Mouse (Mus musculus) forebrain, embryonic 15.5 days (tissue): ENCODE results near the gene Tmem35b. TPM values are rescaled to one million over a fixed set of nuclear protein-coding genes. Genes with fewer than 3 reads are reported as not detected.

ENCODE experiments used
- ATAC-seq: fragments of 200-750 bp; cut with Nextera tagmentation; replicated peaks from 2 replicates; pipeline ENCODE4 v1.8.0; 2017; ENCODE audit warnings: mild to moderate bottlenecking, moderate TSS enrichment, moderate library complexity
- H3K27ac ChIP-seq: fragments of 300-500 bp; sonication (generic); replicated peaks from 2 replicates; pipeline ENCODE4 v1.5.1; 2015; ENCODE audit warnings: mild to moderate bottlenecking, inconsistent platforms
- H3K27me3 ChIP-seq: fragments of 300-500 bp; sonication (generic); 2 replicates; pipeline ENCODE4 v1.6.1; 2015; ENCODE audit warnings: inconsistent platforms
- H3K36me3 ChIP-seq: fragments of 300-500 bp; sonication (generic); 2 replicates; pipeline ENCODE4 v1.6.1; 2015; ENCODE audit warnings: mild to moderate bottlenecking, inconsistent platforms
- H3K4me1 ChIP-seq: fragments of 300-500 bp; sonication (generic); 2 replicates; pipeline ENCODE4 v1.6.1; 2015; ENCODE audit warnings: inconsistent platforms
- H3K4me2 ChIP-seq: fragments of 300-500 bp; sonication (generic); replicated peaks from 2 replicates; pipeline ENCODE4 v1.6.1; 2015; ENCODE audit warnings: mild to moderate bottlenecking, inconsistent platforms
- H3K4me3 ChIP-seq: fragments of 300-500 bp; sonication (generic); 2 replicates; pipeline ENCODE4 v1.5.1; 2015; ENCODE audit warnings: mild to moderate bottlenecking, inconsistent platforms
- H3K9ac ChIP-seq: fragments of 300-500 bp; sonication (generic); replicated peaks from 2 replicates; pipeline ENCODE4 v1.6.1; 2015; ENCODE audit warnings: mild to moderate bottlenecking, inconsistent platforms
- H3K9me3 ChIP-seq: fragments of 300-500 bp; sonication (generic); 2 replicates; pipeline ENCODE4 v1.6.1; 2016; ENCODE audit warnings: inconsistent platforms
- WGBS: fragments of 180-500 bp; shearing (Covaris S2); methylation state at CpG from one replicate; pipeline ENCODE4 v1.1.7; 2015; ENCODE audit warnings: mixed read lengths; 5-methylcytosine and 5-hydroxymethylcytosine counted together
- polyA plus RNA-seq: library from polyadenylated mRNA; unstranded; fragments of >200 nt; fragmentation: Nextera tagmentation; extraction: Ambion mirVana; gene quantifications from 2 replicates; pipeline ENCODE4 v1.2.1, GENCODE M21; 2015

Gene Tmem35b
- polyA plus RNA-seq, 1 experiment from 2014 or later = 14.2 TPM

- H3K27ac ChIP-seq = peak within 1 kb of the TSS; percentile 62
- no peaks in the 10 kb centered on the region for H3K36me3 ChIP-seq
- no peaks in the 10 kb centered on the region for H3K9me3 ChIP-seq
- peaks cover 53% of the 10 kb centered on the region for H3K4me1 ChIP-seq
- no peaks in the 10 kb centered on the region; the same call in 1 of the 2 replicates for H3K27me3 ChIP-seq
- peak; percentile 69 for ATAC-seq
- peak within 1 kb of the TSS; percentile 68 for H3K4me3 ChIP-seq
- peak within 1 kb of the TSS; percentile 65 for H3K9ac ChIP-seq
- peak within 1 kb of the TSS; percentile 96 for H3K4me2 ChIP-seq
- under 1% methylated on average over 63 of the region's 67 CpGs for WGBS
Observed at GRCm38 (mm10) chr4:127168914-127169345, 45.4 kb downstream of the Tmem35b start, which contains the start of gene Dlgap3. TSS of gene Dlgap3 (plus strand) at chr4:127169204.

GRCm38 (mm10) chr4:127169346-127170221 is 46.1 kb downstream of the Tmem35b start:
- peak overlapping the region; percentile 68 for H3K4me3 ChIP-seq
- H3K9me3 ChIP-seq = no peaks in the 10 kb centered on the region
- H3K36me3 ChIP-seq = no peaks in the 10 kb centered on the region
- ATAC-seq = peak; percentile 46
- H3K27me3 ChIP-seq = no peaks in the 10 kb centered on the region; the same call in 1 of the 2 replicates
- peak overlapping the region; percentile 96 for H3K4me2 ChIP-seq
- peak overlapping the region; percentile 65 for H3K9ac ChIP-seq
- WGBS = 2% methylated on average over 36 of the region's 51 CpGs
- H3K27ac ChIP-seq = peak overlapping the region; percentile 62
- H3K4me1 ChIP-seq = peaks cover 53% of the 10 kb centered on the region

GRCm38 (mm10) chr4:127170866-127171265 is 47.4 kb downstream of the Tmem35b start:
- Histone ChIP-seq H3K27me3 (no peaks in the 10 kb centered on the region; the same call in 1 of the 2 replicates), H3K9ac (no peak overlapping the region), H3K27ac (peak overlapping the region; percentile 44), H3K4me2 (peak overlapping the region; percentile 15), H3K4me1 (peaks cover 53% of the 10 kb centered on the region), H3K4me3 (no peak overlapping the region), H3K36me3 (no peaks in the 10 kb centered on the region), H3K9me3 (no peaks in the 10 kb centered on the region)
- ATAC-seq = no peak
- WGBS = 15% methylated on average over 5 of the region's 5 CpGs

GRCm38 (mm10) chr4:127171341-127171905 is 47.9 kb downstream of the Tmem35b start:
- Histone ChIP-seq H3K4me1 (peaks cover 53% of the 10 kb centered on the region), H3K4me2 (peak overlapping the region; percentile 15; the same call in 1 of the 2 replicates), H3K27ac (peak overlapping the region; percentile 44), H3K9ac (no peak overlapping the region), H3K36me3 (no peaks in the 10 kb centered on the region), H3K9me3 (no peaks in the 10 kb centered on the region), H3K27me3 (no peaks in the 10 kb centered on the region; the same call in 1 of the 2 replicates), H3K4me3 (no peak overlapping the region)
- ATAC-seq = no peak
- 33% methylated on average over 4 of the region's 4 CpGs for WGBS

GRCm38 (mm10) chr4:127172119-127172518 is 48.6 kb downstream of the Tmem35b start:
- ATAC-seq = no peak
- no peak overlapping the region for H3K4me3 ChIP-seq
- H3K36me3 ChIP-seq = no peaks in the 10 kb centered on the region
- H3K27ac ChIP-seq = no peak overlapping the region
- 5% methylated on average over 7 of the region's 7 CpGs for WGBS
- peaks cover 53% of the 10 kb centered on the region for H3K4me1 ChIP-seq
- no peak overlapping the region for H3K4me2 ChIP-seq
- no peak overlapping the region for H3K9ac ChIP-seq
- no peaks in the 10 kb centered on the region; the same call in 1 of the 2 replicates for H3K27me3 ChIP-seq
- H3K9me3 ChIP-seq = no peaks in the 10 kb centered on the region

GRCm38 (mm10) chr4:127172614-127173013 is 49.1 kb downstream of the Tmem35b start:
- 69% methylated on average over 4 of the region's 4 CpGs for WGBS
- ATAC-seq = no peak
- H3K4me1 ChIP-seq = peaks cover 51% of the 10 kb centered on the region
- no peaks in the 10 kb centered on the region for H3K9me3 ChIP-seq
- H3K4me2 ChIP-seq = no peak overlapping the region
- no peak overlapping the region for H3K9ac ChIP-seq
- no peak overlapping the region for H3K4me3 ChIP-seq
- no peaks in the 10 kb centered on the region for H3K36me3 ChIP-seq
- no peaks in the 10 kb centered on the region; the same call in 1 of the 2 replicates for H3K27me3 ChIP-seq
- no peak overlapping the region for H3K27ac ChIP-seq

GRCm38 (mm10) chr4:127173461-127173860 is 50.0 kb downstream of the Tmem35b start:
- peaks cover 43% of the 10 kb centered on the region for H3K4me1 ChIP-seq
- H3K27ac ChIP-seq = no peak overlapping the region
- H3K27me3 ChIP-seq = no peaks in the 10 kb centered on the region
- H3K4me3 ChIP-seq = no peak overlapping the region
- no peaks in the 10 kb centered on the region for H3K9me3 ChIP-seq
- no peak overlapping the region for H3K9ac ChIP-seq
- H3K4me2 ChIP-seq = no peak overlapping the region
- no peaks in the 10 kb centered on the region for H3K36me3 ChIP-seq
- ATAC-seq = no peak
- WGBS = 2% methylated on average over 8 of the region's 8 CpGs

GRCm38 (mm10) chr4:127174075-127174899 is 50.8 kb downstream of the Tmem35b start:
- no peak for ATAC-seq

GRCm38 (mm10) chr4:127174900-127175278 is 51.4 kb downstream of the Tmem35b start:
- Histone ChIP-seq H3K9me3 (no peaks in the 10 kb centered on the region), H3K27me3 (no peaks in the 10 kb centered on the region), H3K27ac (no peak overlapping the region), H3K36me3 (no peaks in the 10 kb centered on the region), H3K4me3 (no peak overlapping the region), H3K4me2 (no peak overlapping the region), H3K9ac (no peak overlapping the region), H3K4me1 (peaks cover 46% of the 10 kb centered on the region)
- 56% methylated on average over 4 of the region's 4 CpGs for WGBS
- no peak for ATAC-seq

More at GRCm38 (mm10) chr4:127174075-127174899, 50.8 kb downstream of the Tmem35b start:
- Histone ChIP-seq H3K9ac (no peak overlapping the region), H3K27ac (no peak overlapping the region), H3K4me1 (peaks cover 46% of the 10 kb centered on the region), H3K9me3 (no peaks in the 10 kb centered on the region), H3K27me3 (no peaks in the 10 kb centered on the region), H3K4me2 (no peak overlapping the region), H3K36me3 (no peaks in the 10 kb centered on the region), H3K4me3 (no peak overlapping the region)
- WGBS = 62% methylated on average over 8 of the region's 8 CpGs

GRCm38 (mm10) chr4:127177961-127178360 is 54.5 kb downstream of the Tmem35b start:
- H3K4me2 ChIP-seq = no peak overlapping the region
- no peaks in the 10 kb centered on the region for H3K9me3 ChIP-seq
- ATAC-seq = no peak
- no peaks in the 10 kb centered on the region for H3K36me3 ChIP-seq
- WGBS = 81% methylated on average over 11 of the region's 11 CpGs
- H3K9ac ChIP-seq = no peak overlapping the region
- H3K4me3 ChIP-seq = no peak overlapping the region
- H3K27ac ChIP-seq = no peak overlapping the region
- no peaks in the 10 kb centered on the region for H3K27me3 ChIP-seq
- peaks cover 23% of the 10 kb centered on the region for H3K4me1 ChIP-seq

GRCm38 (mm10) chr4:127178671-127179070 is 55.2 kb downstream of the Tmem35b start:
- Histone ChIP-seq H3K4me1 (peaks cover 15% of the 10 kb centered on the region), H3K9me3 (no peaks in the 10 kb centered on the region), H3K27ac (no peak overlapping the region), H3K4me3 (no peak overlapping the region), H3K27me3 (no peaks in the 10 kb centered on the region), H3K4me2 (no peak overlapping the region), H3K36me3 (no peaks in the 10 kb centered on the region), H3K9ac (no peak overlapping the region; the same call in 1 of the 2 replicates)
- WGBS = 45% methylated on average over 8 of the region's 9 CpGs
- ATAC-seq = no peak
